Mouse (Mus musculus) heart, embryonic 13.5 days (tissue): ENCODE results near the gene Mip. TPM values are rescaled to one million over a fixed set of nuclear protein-coding genes. Genes with fewer than 3 reads are reported as not detected.

Experiments
- ATAC-seq: fragments of 200-750 bp; cut with Nextera tagmentation; 2 replicates; pipeline ENCODE4 v1.8.0; 2017; ENCODE audit warnings: moderate TSS enrichment; ENCODE audit not compliant: insufficient number of reproducible peaks, low FRiP score, low TSS enrichment; ENCODE audit errors: extremely low read depth
- H3K27ac ChIP-seq: fragments of 300-500 bp; sonication (generic); replicated peaks from 2 replicates; pipeline ENCODE4 v1.5.1; 2015; ENCODE audit warnings: moderate library complexity, mild to moderate bottlenecking, inconsistent platforms
- H3K27me3 ChIP-seq: fragments of 300-500 bp; sonication (generic); replicated peaks from 2 replicates; pipeline ENCODE4 v1.6.1; 2015; ENCODE audit warnings: mild to moderate bottlenecking, inconsistent platforms
- H3K36me3 ChIP-seq: fragments of 300-500 bp; sonication (generic); 2 replicates; pipeline ENCODE4 v1.6.1; 2015; ENCODE audit warnings: mild to moderate bottlenecking, inconsistent platforms
- H3K4me1 ChIP-seq: fragments of 300-500 bp; sonication (generic); 2 replicates; pipeline ENCODE4 v1.6.1; 2015; ENCODE audit warnings: inconsistent platforms
- H3K4me2 ChIP-seq: fragments of 300-500 bp; sonication (generic); 2 replicates; pipeline ENCODE4 v1.6.1; 2015; ENCODE audit warnings: inconsistent platforms, mild to moderate bottlenecking, moderate library complexity
- H3K4me3 ChIP-seq: fragments of 300-500 bp; sonication (generic); 2 replicates; pipeline ENCODE4 v1.5.1; 2015; ENCODE audit warnings: moderate library complexity, mild to moderate bottlenecking, inconsistent platforms
- H3K9ac ChIP-seq: fragments of 300-500 bp; sonication (generic); 2 replicates; pipeline ENCODE4 v1.6.1; 2015; ENCODE audit warnings: inconsistent platforms, mild to moderate bottlenecking, moderate library complexity
- H3K9me3 ChIP-seq: fragments of 300-500 bp; sonication (generic); 2 replicates; pipeline ENCODE4 v1.6.1; 2016; ENCODE audit warnings: inconsistent platforms
- WGBS: fragments of 180-500 bp; shearing (Covaris S2); methylation state at CpG from one replicate; pipeline ENCODE4 v1.1.7; 2015; ENCODE audit warnings: mixed read lengths; 5-methylcytosine and 5-hydroxymethylcytosine counted together
- polyA plus RNA-seq: library from polyadenylated mRNA; unstranded; fragments of >200 nt; fragmentation: Nextera tagmentation; extraction: Ambion mirVana; gene quantifications from 2 replicates; pipeline ENCODE4 v1.2.1, GENCODE M21; 2015

Gene Mip
- polyA plus RNA-seq, 1 experiment from 2014 or later, result not detected

- WGBS, result 88% methylated on average over 6 of the region's 6 CpGs
- Histone ChIP-seq H3K27me3 (peaks cover 26% of the 10 kb centered on the region), H3K4me3 (no peak overlapping the region), H3K27ac (no peak overlapping the region), H3K9me3 (no peaks in the 10 kb centered on the region), H3K4me2 (peak overlapping the region; percentile 99), H3K4me1 (peaks cover 12% of the 10 kb centered on the region), H3K9ac (no peak overlapping the region), H3K36me3 (no peaks in the 10 kb centered on the region)
- ATAC-seq, result no peak
These were observed 32.5 kb upstream of the Mip start for GRCm38 (mm10) chr10:128193113-128193512.

- Histone ChIP-seq H3K4me1 (peaks cover 9% of the 10 kb centered on the region), H3K9me3 (no peaks in the 10 kb centered on the region), H3K4me2 (peak within 1 kb of the TSS; percentile 99), H3K4me3 (peak within 1 kb of the TSS; percentile 78), H3K27me3 (peaks cover 32% of the 10 kb centered on the region), H3K9ac (peak within 1 kb of the TSS; percentile 82), H3K27ac (peak within 1 kb of the TSS; percentile 62), H3K36me3 (no peaks in the 10 kb centered on the region)
- ATAC-seq, result peak; percentile 93
- WGBS, result under 1% methylated on average over 46 of the region's 46 CpGs
These were observed 31.6 kb upstream of the Mip start, which contains the start of gene Gls2 for GRCm38 (mm10) chr10:128194024-128194550. TSS of gene Gls2 (plus strand) at chr10:128194457.

- peaks cover 9% of the 10 kb centered on the region for H3K4me1 ChIP-seq
- WGBS, result under 1% methylated on average over 60 of the region's 79 CpGs
- H3K4me3 ChIP-seq, result peak overlapping the region; percentile 78
- H3K36me3 ChIP-seq, result no peaks in the 10 kb centered on the region
- H3K27me3 ChIP-seq, result peaks cover 32% of the 10 kb centered on the region
- no peaks in the 10 kb centered on the region for H3K9me3 ChIP-seq
- H3K27ac ChIP-seq, result no peak overlapping the region
- peak overlapping the region; percentile 99 for H3K4me2 ChIP-seq
- H3K9ac ChIP-seq, result peak overlapping the region; percentile 82
- peak; percentile 79 for ATAC-seq
These were observed 30.8 kb upstream of the Mip start for GRCm38 (mm10) chr10:128194551-128195461.

- WGBS, result 69% methylated on average over 6 of the region's 6 CpGs
- H3K36me3 ChIP-seq, result peaks cover 6% of the 10 kb centered on the region
- no peak overlapping the region for H3K9ac ChIP-seq
- H3K9me3 ChIP-seq, result no peaks in the 10 kb centered on the region
- no peak overlapping the region for H3K27ac ChIP-seq
- H3K4me1 ChIP-seq, result no peaks in the 10 kb centered on the region
- H3K4me2 ChIP-seq, result no peak overlapping the region
- peaks cover 12% of the 10 kb centered on the region for H3K27me3 ChIP-seq
- H3K4me3 ChIP-seq, result no peak overlapping the region
- ATAC-seq, result no peak
These were observed 23.8 kb upstream of the Mip start for GRCm38 (mm10) chr10:128201856-128202255.

- peaks cover 17% of the 10 kb centered on the region for H3K36me3 ChIP-seq
- no peak overlapping the region for H3K9ac ChIP-seq
- no peak for ATAC-seq
- no peak overlapping the region for H3K4me2 ChIP-seq
- H3K4me1 ChIP-seq, result no peaks in the 10 kb centered on the region
- 0 out of 2 replicates have a peak, but pooled peaks cover 3% of the 10 kb centered on the region for H3K27me3 ChIP-seq
- WGBS, result 81% methylated on average over 15 of the region's 15 CpGs
- H3K27ac ChIP-seq, result no peak overlapping the region
- H3K4me3 ChIP-seq, result no peak overlapping the region
- H3K9me3 ChIP-seq, result no peaks in the 10 kb centered on the region
These were observed 20.7 kb upstream of the Mip start for GRCm38 (mm10) chr10:128204941-128205340.

- 85% methylated on average over 10 of the region's 10 CpGs for WGBS
- no peaks in the 10 kb centered on the region for H3K9me3 ChIP-seq
- peaks cover 1% of the 10 kb centered on the region; the same call in 1 of the 2 replicates for H3K27me3 ChIP-seq
- H3K27ac ChIP-seq, result no peak overlapping the region
- H3K36me3 ChIP-seq, result peaks cover 23% of the 10 kb centered on the region
- ATAC-seq, result no peak
- no peak overlapping the region for H3K4me2 ChIP-seq
- H3K4me1 ChIP-seq, result peaks cover 19% of the 10 kb centered on the region
- H3K4me3 ChIP-seq, result no peak overlapping the region
- H3K9ac ChIP-seq, result no peak overlapping the region
These were observed 17.3 kb upstream of the Mip start for GRCm38 (mm10) chr10:128208326-128208725.

- Histone ChIP-seq H3K4me2 (no peak overlapping the region), H3K27ac (no peak overlapping the region), H3K4me3 (no peak overlapping the region), H3K9me3 (no peaks in the 10 kb centered on the region), H3K27me3 (peaks cover 9% of the 10 kb centered on the region), H3K36me3 (peaks cover 23% of the 10 kb centered on the region), H3K9ac (no peak overlapping the region), H3K4me1 (peaks cover 21% of the 10 kb centered on the region)
- ATAC-seq, result no peak
- WGBS, result 88% methylated on average over 11 of the region's 11 CpGs
These were observed 16.2 kb upstream of the Mip start for GRCm38 (mm10) chr10:128209311-128210009.

GRCm38 (mm10) chr10:128210131-128210530 is 15.5 kb upstream of the Mip start:
- Histone ChIP-seq H3K9me3 (no peaks in the 10 kb centered on the region), H3K27me3 (peaks cover 15% of the 10 kb centered on the region), H3K4me3 (peak overlapping the region; percentile 63), H3K36me3 (peaks cover 23% of the 10 kb centered on the region), H3K27ac (no peak overlapping the region), H3K4me1 (peaks cover 21% of the 10 kb centered on the region), H3K9ac (peak overlapping the region; percentile 85; the same call in 1 of the 2 replicates), H3K4me2 (peak overlapping the region; percentile 92; the same call in 1 of the 2 replicates)
- 87% methylated on average over 2 of the region's 2 CpGs for WGBS
- no peak for ATAC-seq

- 17% methylated on average over 14 of the region's 14 CpGs for WGBS
These were observed 14.7 kb upstream of the Mip start for GRCm38 (mm10) chr10:128210954-128211353.

GRCm38 (mm10) chr10:128211390-128212108 is 14.1 kb upstream of the Mip start, which contains the start of gene Spryd4:
TSS of gene Spryd4 (minus strand) at chr10:128211807.
- Histone ChIP-seq H3K27ac (peak within 1 kb of the TSS; percentile 3; the same call in 1 of the 2 replicates), H3K36me3 (peaks cover 20% of the 10 kb centered on the region), H3K9me3 (no peaks in the 10 kb centered on the region), H3K4me1 (peaks cover 21% of the 10 kb centered on the region), H3K27me3 (peaks cover 15% of the 10 kb centered on the region), H3K4me3 (peak within 1 kb of the TSS; percentile 63), H3K9ac (peak within 1 kb of the TSS; percentile 85), H3K4me2 (peak within 1 kb of the TSS; percentile 92)
- under 1% methylated on average over 30 of the region's 30 CpGs for WGBS
- ATAC-seq, result peak; percentile 86

More at GRCm38 (mm10) chr10:128210954-128211353, 14.7 kb upstream of the Mip start:
- peak overlapping the region; percentile 63 for H3K4me3 ChIP-seq
- H3K27ac ChIP-seq, result 0 out of 2 replicates have a peak overlapping the region, but pooled peaks have one; percentile 3
- H3K4me1 ChIP-seq, result peaks cover 21% of the 10 kb centered on the region
- peaks cover 23% of the 10 kb centered on the region for H3K36me3 ChIP-seq
- peak overlapping the region; percentile 92 for H3K4me2 ChIP-seq
- no peak for ATAC-seq
- no peaks in the 10 kb centered on the region for H3K9me3 ChIP-seq
- peaks cover 15% of the 10 kb centered on the region for H3K27me3 ChIP-seq
- peak overlapping the region; percentile 85 for H3K9ac ChIP-seq
